Mouse (Mus musculus): ENCODE measurements at regions not wholly inside any gene's neighbourhood (a gene's known extent, or its start where the extent isn't known, plus 50 kb on each side); places are given as distances from the start of the nearest gene placed in this dataset.
A peak's percentile ranks its signal among the peaks of the same experiment; 100 is the strongest.

DNA sequence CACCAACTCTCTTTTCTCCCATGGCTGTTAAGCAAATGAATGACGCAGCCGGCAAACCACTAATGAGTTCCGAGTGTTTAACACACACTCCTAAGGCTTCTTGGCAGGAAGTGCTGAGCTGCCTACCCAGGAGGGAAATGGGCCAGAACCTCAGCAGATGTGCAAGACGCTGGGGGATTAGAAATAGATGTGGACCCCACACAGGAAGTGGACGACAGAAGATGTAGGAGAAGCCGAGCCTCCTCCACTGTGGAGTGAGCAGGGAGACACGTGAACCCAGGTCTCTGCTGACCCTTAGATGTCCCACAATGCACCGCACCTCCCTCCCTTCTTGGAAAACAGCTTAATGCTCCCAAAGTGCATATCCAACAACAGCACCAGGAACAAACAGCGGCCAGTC lies 94.8 kb upstream of the Hs6st1 start:
- 37% methylated on average over 9 of the region's 9 CpGs for WGBS
- H3K27ac ChIP-seq (ENCODE audit: insufficient read depth, low read depth, low read length) = peak overlapping the region; percentile 18; the same call in 1 of the 2 replicates
- no peak overlapping the region for H3K4me3 ChIP-seq (ENCODE audit: insufficient read depth, low read depth, low read length)
- no peaks in the 10 kb centered on the region for H3K36me3 ChIP-seq (ENCODE audit: control insufficient read depth, insufficient read depth, low read length)
- peak; percentile 60 for DNase-seq
- no peaks in the 10 kb centered on the region for H3K4me1 ChIP-seq (ENCODE audit: control insufficient read depth, insufficient read depth, low read length)
- TF ChIP-seq POLR2A (IDR thresholded peaks at IDR 0.05; ENCODE audit: low read depth, low read length) = no peak
- no peak for TF ChIP-seq CTCF (conservative IDR thresholded peaks at IDR 0.05; ENCODE audit: insufficient read depth, insufficient read length, low read depth, low read length)
- H3K27me3 ChIP-seq (replicated peaks; ENCODE audit: control insufficient read depth, insufficient read depth, low read length) = no peaks in the 10 kb centered on the region

DNA sequence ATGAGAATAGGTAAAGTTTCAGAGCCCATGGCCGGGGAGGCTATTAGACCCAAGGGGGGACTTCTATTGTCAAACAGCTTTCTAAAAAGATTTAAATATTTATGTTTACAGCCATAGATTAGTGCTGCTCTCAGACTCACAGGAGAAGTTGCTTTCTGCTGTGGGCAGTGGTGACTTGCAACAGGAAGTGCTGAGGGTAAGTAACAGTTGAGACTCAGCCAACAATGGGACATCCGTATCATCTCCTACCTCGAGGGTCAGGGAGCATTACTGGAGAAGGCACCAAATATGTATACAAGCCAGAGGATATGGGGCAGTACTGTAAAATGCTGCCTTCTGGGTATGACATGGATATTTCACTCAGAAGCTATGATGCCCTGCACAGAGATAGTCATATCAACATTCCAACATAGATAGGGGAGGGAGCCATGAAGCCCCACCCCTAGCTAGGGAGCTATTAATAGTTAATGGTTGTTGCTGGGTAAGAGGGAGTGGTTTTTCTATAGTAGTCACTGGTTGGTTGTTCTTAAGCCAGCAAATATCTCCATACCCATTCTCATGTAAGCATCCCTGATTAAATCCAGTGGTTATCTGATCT lies 92.5 kb upstream of the Hs6st1 start:
- no peaks in the 10 kb centered on the region for H3K27me3 ChIP-seq (replicated peaks; ENCODE audit: control insufficient read depth, insufficient read depth, low read length)
- 69% methylated on average over 3 of the region's 3 CpGs for WGBS
- DNase-seq = no peak
- H3K36me3 ChIP-seq (ENCODE audit: control insufficient read depth, insufficient read depth, low read length) = no peaks in the 10 kb centered on the region
- H3K4me1 ChIP-seq (ENCODE audit: control insufficient read depth, insufficient read depth, low read length) = no peaks in the 10 kb centered on the region
- no peak overlapping the region for H3K4me3 ChIP-seq (ENCODE audit: insufficient read depth, low read depth, low read length)
- H3K27ac ChIP-seq (ENCODE audit: insufficient read depth, low read depth, low read length) = no peak overlapping the region
- no peak for TF ChIP-seq CTCF (conservative IDR thresholded peaks at IDR 0.05; ENCODE audit: insufficient read depth, insufficient read length, low read depth, low read length)
- TF ChIP-seq POLR2A (IDR thresholded peaks at IDR 0.05; ENCODE audit: low read depth, low read length) = no peak

DNA sequence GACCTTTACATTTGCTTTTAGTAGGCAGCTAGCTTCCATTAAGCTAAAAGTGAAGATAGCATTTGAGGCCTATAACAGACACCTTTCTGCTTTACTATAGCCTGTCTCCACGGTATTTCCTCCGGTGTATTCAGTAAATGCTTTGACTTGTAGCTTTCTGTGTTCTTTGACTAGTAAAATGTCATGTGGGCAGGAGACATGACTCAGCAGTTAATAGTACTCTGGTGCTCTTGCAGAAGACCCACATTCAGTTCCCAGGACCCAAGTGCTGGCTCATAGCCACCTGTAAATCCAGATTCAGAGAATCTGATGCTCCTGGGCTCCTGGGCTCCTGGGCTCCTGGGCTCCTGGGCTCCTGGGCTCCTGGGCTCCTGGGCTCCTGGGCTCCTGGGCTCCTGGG lies 91.7 kb upstream of the Hs6st1 start:
- Histone ChIP-seq H3K27ac (ENCODE audit: insufficient read depth, low read depth, low read length) (no peak overlapping the region), H3K36me3 (ENCODE audit: control insufficient read depth, insufficient read depth, low read length) (no peaks in the 10 kb centered on the region), H3K4me1 (ENCODE audit: control insufficient read depth, insufficient read depth, low read length) (no peaks in the 10 kb centered on the region), H3K27me3 (replicated peaks; ENCODE audit: control insufficient read depth, insufficient read depth, low read length) (no peaks in the 10 kb centered on the region), H3K4me3 (ENCODE audit: insufficient read depth, low read depth, low read length) (no peak overlapping the region)
- TF ChIP-seq CTCF (conservative IDR thresholded peaks at IDR 0.05; ENCODE audit: insufficient read depth, insufficient read length, low read depth, low read length) (no peak), POLR2A (IDR thresholded peaks at IDR 0.05; ENCODE audit: low read depth, low read length) (no peak)
- peak; percentile 23 for DNase-seq
- WGBS = 55% methylated on average over 2 of the region's 2 CpGs

DNA sequence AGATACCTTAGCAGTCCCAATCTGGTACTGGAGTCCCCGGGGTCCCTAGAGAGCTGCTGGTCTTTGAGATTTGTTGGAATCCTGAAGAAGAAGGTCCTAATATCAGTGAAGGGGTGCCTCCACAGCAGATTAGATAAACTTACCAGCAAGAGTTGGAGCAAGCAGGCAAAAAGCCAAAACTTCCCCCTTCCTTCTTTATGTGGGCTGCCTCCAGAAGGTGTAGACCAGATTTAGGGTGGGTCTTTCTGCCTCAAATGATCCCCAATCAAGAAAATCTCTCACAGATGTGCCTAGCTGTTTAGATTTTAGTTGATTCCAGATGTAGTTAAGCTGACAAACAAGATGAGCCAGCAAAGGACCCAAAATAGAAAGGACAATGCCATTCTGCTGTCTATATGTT lies 90.1 kb upstream of the Hs6st1 start:
- Histone ChIP-seq H3K4me1 (ENCODE audit: control insufficient read depth, insufficient read depth, low read length) (no peaks in the 10 kb centered on the region), H3K4me3 (ENCODE audit: insufficient read depth, low read depth, low read length) (no peak overlapping the region), H3K27ac (ENCODE audit: insufficient read depth, low read depth, low read length) (no peak overlapping the region), H3K36me3 (ENCODE audit: control insufficient read depth, insufficient read depth, low read length) (no peaks in the 10 kb centered on the region), H3K27me3 (replicated peaks; ENCODE audit: control insufficient read depth, insufficient read depth, low read length) (no peaks in the 10 kb centered on the region)
- 95% methylated on average over 1 of the region's 1 CpGs for WGBS
- TF ChIP-seq CTCF (conservative IDR thresholded peaks at IDR 0.05; ENCODE audit: insufficient read depth, insufficient read length, low read depth, low read length) = no peak
- no peak for TF ChIP-seq POLR2A (IDR thresholded peaks at IDR 0.05; ENCODE audit: low read depth, low read length)
- DNase-seq = no peak

DNA sequence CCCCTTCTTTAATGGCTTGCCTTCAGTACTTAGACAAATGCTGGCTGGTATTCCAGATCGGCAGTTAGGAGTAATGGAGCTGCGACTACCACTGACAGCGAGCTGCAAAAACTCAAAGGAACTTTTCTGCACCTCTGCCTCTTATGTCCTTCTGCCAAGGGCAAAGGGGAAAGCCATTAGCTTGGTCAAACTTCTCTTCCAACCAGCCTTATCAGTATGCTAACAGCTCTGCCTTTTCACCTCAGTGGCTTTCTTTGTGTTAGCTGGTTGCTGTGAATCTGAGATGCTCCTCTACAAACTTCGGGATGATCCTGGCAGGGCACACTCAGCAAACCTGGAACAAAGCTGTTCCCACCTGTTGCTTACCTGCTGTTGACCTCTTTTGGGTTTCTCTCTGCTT lies 89.4 kb upstream of the Hs6st1 start:
- no peak for DNase-seq
- no peaks in the 10 kb centered on the region for H3K27me3 ChIP-seq (replicated peaks; ENCODE audit: control insufficient read depth, insufficient read depth, low read length)
- no peaks in the 10 kb centered on the region for H3K36me3 ChIP-seq (ENCODE audit: control insufficient read depth, insufficient read depth, low read length)
- H3K4me3 ChIP-seq (ENCODE audit: insufficient read depth, low read depth, low read length) = no peak overlapping the region
- TF ChIP-seq CTCF (conservative IDR thresholded peaks at IDR 0.05; ENCODE audit: insufficient read depth, insufficient read length, low read depth, low read length) (no peak), POLR2A (IDR thresholded peaks at IDR 0.05; ENCODE audit: low read depth, low read length) (no peak)
- no peak overlapping the region for H3K27ac ChIP-seq (ENCODE audit: insufficient read depth, low read depth, low read length)
- no peaks in the 10 kb centered on the region for H3K4me1 ChIP-seq (ENCODE audit: control insufficient read depth, insufficient read depth, low read length)
- WGBS = 68% methylated on average over 4 of the region's 4 CpGs

DNA sequence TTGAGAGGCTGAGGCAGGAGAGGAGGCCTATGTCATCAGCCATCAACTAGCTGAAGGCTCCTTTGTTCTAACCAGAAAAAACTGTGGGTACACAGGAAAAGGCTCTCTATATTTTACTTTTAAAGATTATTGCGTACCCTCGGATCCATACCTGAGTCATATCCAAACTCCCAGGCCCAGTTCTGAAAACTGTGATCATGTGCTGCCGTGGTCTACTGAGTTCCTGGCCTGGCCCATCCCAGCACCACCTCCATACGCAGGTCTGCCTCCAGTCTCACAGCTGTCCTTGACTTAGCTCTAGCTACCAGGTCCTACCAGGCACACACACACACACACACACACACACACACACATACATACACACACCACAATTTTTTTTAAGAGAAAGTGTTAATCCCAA lies 87.0 kb upstream of the Hs6st1 start:
- H3K4me1 ChIP-seq (ENCODE audit: control insufficient read depth, insufficient read depth, low read length) = no peaks in the 10 kb centered on the region
- H3K27ac ChIP-seq (ENCODE audit: insufficient read depth, low read depth, low read length) = no peak overlapping the region
- DNase-seq = no peak
- TF ChIP-seq POLR2A (IDR thresholded peaks at IDR 0.05; ENCODE audit: low read depth, low read length) (no peak), CTCF (conservative IDR thresholded peaks at IDR 0.05; ENCODE audit: insufficient read depth, insufficient read length, low read depth, low read length) (no peak)
- no peaks in the 10 kb centered on the region for H3K27me3 ChIP-seq (replicated peaks; ENCODE audit: control insufficient read depth, insufficient read depth, low read length)
- WGBS = 79% methylated on average over 4 of the region's 4 CpGs
- H3K4me3 ChIP-seq (ENCODE audit: insufficient read depth, low read depth, low read length) = no peak overlapping the region
- H3K36me3 ChIP-seq (ENCODE audit: control insufficient read depth, insufficient read depth, low read length) = no peaks in the 10 kb centered on the region

DNA sequence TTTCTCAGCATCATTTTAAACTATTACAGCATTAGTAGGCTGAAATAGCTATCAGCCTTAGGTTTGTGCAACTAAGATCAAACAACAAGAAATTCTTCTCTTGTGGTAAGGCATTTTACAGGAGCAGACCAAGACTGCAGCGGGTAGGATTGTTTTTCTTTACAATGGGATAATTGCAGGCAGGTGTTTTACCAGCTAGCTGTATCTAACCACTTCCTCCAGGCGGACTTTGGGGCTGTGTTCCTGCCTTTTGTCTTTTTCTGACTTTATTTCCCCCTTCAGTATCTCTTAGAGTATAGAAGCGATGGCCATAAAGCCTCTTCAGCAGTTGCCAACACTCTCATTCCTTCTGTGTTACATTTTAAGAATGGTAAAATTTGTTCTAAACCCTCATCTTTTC lies 84.8 kb upstream of the Hs6st1 start:
- Histone ChIP-seq H3K36me3 (ENCODE audit: control insufficient read depth, insufficient read depth, low read length) (no peaks in the 10 kb centered on the region), H3K4me3 (ENCODE audit: insufficient read depth, low read depth, low read length) (no peak overlapping the region), H3K4me1 (ENCODE audit: control insufficient read depth, insufficient read depth, low read length) (no peaks in the 10 kb centered on the region), H3K27ac (ENCODE audit: insufficient read depth, low read depth, low read length) (no peak overlapping the region), H3K27me3 (replicated peaks; ENCODE audit: control insufficient read depth, insufficient read depth, low read length) (no peaks in the 10 kb centered on the region)
- WGBS = 77% methylated on average over 3 of the region's 3 CpGs
- no peak for DNase-seq
- TF ChIP-seq POLR2A (IDR thresholded peaks at IDR 0.05; ENCODE audit: low read depth, low read length) = no peak

DNA sequence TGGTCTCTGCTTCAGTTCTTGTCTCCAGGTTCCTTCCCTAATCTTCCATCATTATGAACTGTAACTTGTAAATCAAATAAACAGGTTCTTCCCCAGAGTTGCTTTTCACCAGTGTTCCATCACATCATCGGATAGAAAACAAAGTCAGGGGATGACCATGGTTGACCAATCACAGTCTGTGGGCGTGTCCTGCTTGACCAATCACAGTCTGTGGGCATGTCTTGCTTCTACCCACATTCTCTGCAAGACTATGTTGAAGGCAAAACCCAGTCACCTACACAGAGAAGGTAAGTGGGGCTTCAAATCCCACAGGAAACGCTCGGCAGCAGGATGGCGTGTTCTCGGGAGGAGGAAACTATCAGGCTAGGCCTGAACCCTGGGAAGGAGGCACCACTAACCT lies 82.9 kb upstream of the Hs6st1 start:
- 87% methylated on average over 6 of the region's 6 CpGs for WGBS
- TF ChIP-seq CTCF (conservative IDR thresholded peaks at IDR 0.05; ENCODE audit: insufficient read depth, insufficient read length, low read depth, low read length) (no peak), POLR2A (IDR thresholded peaks at IDR 0.05; ENCODE audit: low read depth, low read length) (no peak)
- no peak for DNase-seq
- Histone ChIP-seq H3K27me3 (replicated peaks; ENCODE audit: control insufficient read depth, insufficient read depth, low read length) (no peaks in the 10 kb centered on the region), H3K4me3 (ENCODE audit: insufficient read depth, low read depth, low read length) (no peak overlapping the region), H3K4me1 (ENCODE audit: control insufficient read depth, insufficient read depth, low read length) (no peaks in the 10 kb centered on the region), H3K27ac (ENCODE audit: insufficient read depth, low read depth, low read length) (no peak overlapping the region), H3K36me3 (ENCODE audit: control insufficient read depth, insufficient read depth, low read length) (no peaks in the 10 kb centered on the region)

All from kidney, adult 2 months (tissue).